20 mouse cellular contexts compared by ENCODE assay signal in genomic region chr16:90999827-91000226, GRCm38 (mm10). TPM values are rescaled to one million over a fixed set of nuclear protein-coding genes. Genes with fewer than 3 reads are reported as not detected.
A peak's percentile ranks its signal among the peaks of the same experiment; 100 is the strongest.
DNase-seq lines count a peak whose midpoint lies in the region; ATAC-seq and TF ChIP-seq lines count a peak whose summit lies in the region.
"Had no signal": no experiment of that assay in that cellular context is flagged by ENCODE, and none has a peak within 500 bp of the region (broad histone marks: within the 10 kb centered on the region; RNA-seq: fewer than 3 reads in every experiment).

No protein-coding gene starts in this region.

- no peaks in the 10 kb centered on the region for H3K9me3 ChIP-seq in forebrain, embryonic 12.5 days
- H3K9me3 ChIP-seq in forebrain, embryonic 10.5 days, result no peaks in the 10 kb centered on the region
- H3K9me3 ChIP-seq: embryonic facial prominence, embryonic 12.5 days; heart, embryonic 15.5 days had no signal

- peaks cover 17% of the 10 kb centered on the region for H3K4me1 ChIP-seq in forebrain, embryonic 12.5 days
- H3K4me1 ChIP-seq in forebrain, embryonic 10.5 days, result no peaks in the 10 kb centered on the region
- H3K4me1 ChIP-seq in cortical plate, adult 2 months (ENCODE audit: control insufficient read depth, insufficient read depth, low read length), result peaks cover 16% of the 10 kb centered on the region
- H3K4me1 ChIP-seq: embryonic facial prominence, embryonic 12.5 days had no signal

- no peak for TF ChIP-seq POLR2A in cortical plate, adult 2 months (IDR thresholded peaks at IDR 0.05; ENCODE audit: extremely low read depth, insufficient read depth, low read length)

- WGBS in forebrain, embryonic 12.5 days, result 53% methylated on average over 4 of the region's 4 CpGs
- 79% methylated on average over 4 of the region's 4 CpGs for WGBS in forebrain, embryonic 10.5 days

- no peak for DNase-seq in forebrain, embryonic 10.5 days (ENCODE audit: extremely low spot score, low spot score)
- DNase-seq in layer of hippocampus, adult 2 months (ENCODE audit: low spot score in 2 of 2), result no peak
- DNase-seq in layer of hippocampus, adult 8-10 months (ENCODE audit: low spot score in 2 of 2), result no peak
- peak; percentile 26 for DNase-seq in A20 (ENCODE audit: low read depth, low spot score)
- DNase-seq in right cerebral cortex, postnatal 36 days (ENCODE audit: low spot score in 2 of 2), result no peak
- DNase-seq: adrenal gland, postnatal 36 days; cerebellum, adult 2 months; cerebellum, postnatal 36 days; gastrocnemius, postnatal 14 days; heart, adult 2 months; kidney, postnatal 4 days; right cerebral cortex, adult 18-20 months; thymus, postnatal 36 days had no signal

- H3K27ac ChIP-seq in forebrain, embryonic 12.5 days, result no peak overlapping the region
- no peak overlapping the region for H3K27ac ChIP-seq in forebrain, embryonic 10.5 days
- peak overlapping the region; percentile 72 for H3K27ac ChIP-seq in layer of hippocampus, adult 2 months
- peak overlapping the region; percentile 56 for H3K27ac ChIP-seq in cortical plate, adult 2 months (ENCODE audit: insufficient read depth, low read length)
- H3K27ac ChIP-seq: embryonic facial prominence, embryonic 12.5 days; heart, adult 2 months; heart, embryonic 15.5 days; liver, embryonic 14.5 days had no signal

- 0 out of 2 replicates have a peak, but pooled peaks have one; percentile 17 for ATAC-seq in forebrain, embryonic 12.5 days (ENCODE audit: low FRiP score)
- ATAC-seq in erythroid progenitor cell, adult 5-6 weeks (replicated peaks; ENCODE audit: low FRiP score, poor library complexity, severe bottlenecking), result no peak
- ATAC-seq: intestine, embryonic 16.5 days had no signal

- TF ChIP-seq CTCF in layer of hippocampus, adult 2 months (conservative IDR thresholded peaks at IDR 0.05), result no peak
- no peak for TF ChIP-seq CTCF in cortical plate, adult 2 months (IDR thresholded peaks at IDR 0.05; ENCODE audit: extremely low read depth, insufficient read depth, low read length)

- H3K27me3 ChIP-seq in forebrain, embryonic 12.5 days, result no peaks in the 10 kb centered on the region
- H3K27me3 ChIP-seq in forebrain, embryonic 10.5 days (ENCODE audit: poor library complexity, severe bottlenecking), result no peaks in the 10 kb centered on the region
- H3K27me3 ChIP-seq: embryonic facial prominence, embryonic 12.5 days; heart, embryonic 15.5 days had no signal

- H3K36me3 ChIP-seq in forebrain, embryonic 12.5 days (replicated peaks), result 0 out of 2 replicates have a peak, but pooled peaks cover 3% of the 10 kb centered on the region
- peaks cover 7% of the 10 kb centered on the region; the same call in 1 of the 2 replicates for H3K36me3 ChIP-seq in forebrain, embryonic 10.5 days (replicated peaks)
- H3K36me3 ChIP-seq: embryonic facial prominence, embryonic 12.5 days had no signal

- H3K4me3 ChIP-seq in forebrain, embryonic 12.5 days (replicated peaks), result no peak overlapping the region
- H3K4me3 ChIP-seq in forebrain, embryonic 10.5 days, result no peak overlapping the region
- H3K4me3 ChIP-seq in layer of hippocampus, adult 2 months, result no peak overlapping the region
- H3K4me3 ChIP-seq in cortical plate, adult 2 months (ENCODE audit: insufficient read depth, low read length), result no peak overlapping the region
- H3K4me3 ChIP-seq: embryonic facial prominence, embryonic 12.5 days; heart, adult 2 months; heart, embryonic 15.5 days had no signal

- no peak overlapping the region for H3K4me2 ChIP-seq in forebrain, embryonic 12.5 days
- H3K4me2 ChIP-seq: embryonic facial prominence, embryonic 12.5 days; heart, embryonic 15.5 days had no signal

- no peak overlapping the region for H3K9ac ChIP-seq in forebrain, embryonic 12.5 days
- H3K9ac ChIP-seq: embryonic facial prominence, embryonic 12.5 days; heart, embryonic 15.5 days; liver, embryonic 14.5 days had no signal

RNA-seq across cellular contexts. Expression of gene Synj1, which starts 11.3 kb away (rescaled TPM):
- polyA plus RNA-seq in forebrain, embryonic 12.5 days (2016; fragmentation: Nextera tagmentation; extraction: Ambion mirVana), result 25.2 and 26.6 TPM in 2 replicates
- 12.2 and 12.8 TPM in 2 replicates for polyA plus RNA-seq in forebrain, embryonic 10.5 days (2016; fragmentation: Nextera tagmentation; extraction: Ambion mirVana)
- 100 to 1,000 TPM; 424 to 431 TPM for total RNA-seq in layer of hippocampus, adult 2 months (2021)
- total RNA-seq in layer of hippocampus, adult 8-10 months (2022), result 100 to 1,000 TPM; 396 to 439 (median 423) TPM
- 157 and 161 TPM in 2 replicates for polyA plus RNA-seq in cortical plate, adult 2 months (2012; rRNA removed)
- 140 and 150 TPM in 2 replicates for total RNA-seq in erythroid progenitor cell, adult 5-6 weeks (2015; ENCODE audit: low replicate concordance)
- 84.7 and 104 TPM in 2 replicates for total RNA-seq in erythroid progenitor cell, adult 5-6 weeks (2017; ENCODE audit: low replicate concordance)

RNA-seq across cellular contexts. Expression of gene Paxbp1, which starts 44.5 kb away (rescaled TPM):
- 105 TPM in 2 replicates for polyA plus RNA-seq in forebrain, embryonic 12.5 days (2016; fragmentation: Nextera tagmentation; extraction: Ambion mirVana)
- polyA plus RNA-seq in forebrain, embryonic 10.5 days (2016; fragmentation: Nextera tagmentation; extraction: Ambion mirVana), result 67.0 and 70.8 TPM in 2 replicates
- 10 to 100 TPM; 73.6 to 90.7 TPM for total RNA-seq in layer of hippocampus, adult 2 months (2021)
- total RNA-seq in layer of hippocampus, adult 8-10 months (2022), result 10 to 100 TPM; 57.5 to 84.8 (median 69.6) TPM
- polyA plus RNA-seq in cortical plate, adult 2 months (2012; rRNA removed), result 81.5 and 92.3 TPM in 2 replicates
- 147 and 193 TPM in 2 replicates for total RNA-seq in erythroid progenitor cell, adult 5-6 weeks (2015; ENCODE audit: low replicate concordance)
- 152 and 209 TPM in 2 replicates for total RNA-seq in erythroid progenitor cell, adult 5-6 weeks (2017; ENCODE audit: low replicate concordance)

Comparison
In these comparisons a context has a peak if more than half of its experiments do, and no peak if none do; other contexts are left out.
1. H3K27ac ChIP-seq: peak in layer of hippocampus, adult 2 months (single experiment) and cortical plate, adult 2 months (single experiment); none in forebrain, embryonic 12.5 days (single experiment) and forebrain, embryonic 10.5 days (single experiment).